ENCODE assay signal across 9 mouse cellular contexts in genomic region chr2:102130198-102130845, GRCm38 (mm10). TPM values are rescaled to one million over a fixed set of nuclear protein-coding genes. Genes with fewer than 3 reads are reported as not detected.
DNase-seq lines count a peak whose midpoint lies in the region; ATAC-seq and TF ChIP-seq lines count a peak whose summit lies in the region.
"Had no signal": no experiment of that assay in that cellular context is flagged by ENCODE, and none has a peak within 500 bp of the region (broad histone marks: within the 10 kb centered on the region; RNA-seq: fewer than 3 reads in every experiment).

No protein-coding gene starts in this region.

- H3K4me3 ChIP-seq in limb, embryonic 13.5 days, result no peak overlapping the region
- H3K4me3 ChIP-seq in limb, embryonic 10.5 days, result no peak overlapping the region
- H3K4me3 ChIP-seq in gastrocnemius, adult 2 months, result no peak overlapping the region
- no peak overlapping the region for H3K4me3 ChIP-seq in forebrain, embryonic 12.5 days (replicated peaks)
- H3K4me3 ChIP-seq in liver, embryonic 11.5 days (ENCODE audit: low read depth, low read length), result no peak overlapping the region
- H3K4me3 ChIP-seq: erythroblast, embryonic 14.5 days had no signal

- no peak overlapping the region for H3K27ac ChIP-seq in limb, embryonic 13.5 days
- H3K27ac ChIP-seq in limb, embryonic 10.5 days, result no peak overlapping the region
- peak overlapping the region; percentile 72 for H3K27ac ChIP-seq in gastrocnemius, adult 2 months
- no peak overlapping the region for H3K27ac ChIP-seq in forebrain, embryonic 12.5 days
- no peak overlapping the region for H3K27ac ChIP-seq in liver, embryonic 11.5 days (ENCODE audit: low read depth, low read length)

- peaks cover 92% of the 10 kb centered on the region for H3K4me1 ChIP-seq in limb, embryonic 13.5 days
- peaks cover 80% of the 10 kb centered on the region for H3K4me1 ChIP-seq in limb, embryonic 10.5 days
- H3K4me1 ChIP-seq in forebrain, embryonic 12.5 days, result peaks cover 49% of the 10 kb centered on the region
- H3K4me1 ChIP-seq in liver, embryonic 11.5 days (replicated peaks; ENCODE audit: control insufficient read depth, insufficient read depth, low read length), result 0 out of 2 replicates have a peak, but pooled peaks cover 6% of the 10 kb centered on the region

- no peak overlapping the region for H3K4me2 ChIP-seq in limb, embryonic 13.5 days (replicated peaks)
- no peak overlapping the region for H3K4me2 ChIP-seq in forebrain, embryonic 12.5 days
- H3K4me2 ChIP-seq in liver, embryonic 11.5 days, result no peak overlapping the region

- no peak for TF ChIP-seq CTCF in gastrocnemius, adult 2 months (IDR thresholded peaks at IDR 0.05)

- H3K9me3 ChIP-seq in limb, embryonic 13.5 days, result no peaks in the 10 kb centered on the region
- H3K9me3 ChIP-seq in limb, embryonic 10.5 days (replicated peaks), result no peaks in the 10 kb centered on the region
- H3K9me3 ChIP-seq in forebrain, embryonic 12.5 days, result no peaks in the 10 kb centered on the region
- H3K9me3 ChIP-seq in liver, embryonic 11.5 days (ENCODE audit: control insufficient read depth, low read length), result no peaks in the 10 kb centered on the region

- H3K9ac ChIP-seq in limb, embryonic 13.5 days, result no peak overlapping the region
- H3K9ac ChIP-seq in forebrain, embryonic 12.5 days, result no peak overlapping the region
- no peak overlapping the region for H3K9ac ChIP-seq in liver, embryonic 11.5 days (ENCODE audit: low read depth, low read length)

- WGBS in limb, embryonic 13.5 days, result 69% methylated on average over 8 of the region's 8 CpGs
- 87% methylated on average over 8 of the region's 8 CpGs for WGBS in limb, embryonic 10.5 days
- WGBS in forebrain, embryonic 12.5 days, result 91% methylated on average over 8 of the region's 8 CpGs
- WGBS in liver, embryonic 11.5 days, result 78% methylated on average over 8 of the region's 8 CpGs

- intact Hi-C loops in gastrocnemius, adult 2 months (cut with DNase I), result no loop called here

- no peak for DNase-seq in limb, embryonic 10.5 days (ENCODE audit: low spot score)
- peak; percentile 60 for DNase-seq in adrenal gland, postnatal 25 days
- peak; percentile 85 for DNase-seq in gastrocnemius, adult 2 months
- DNase-seq in right cerebral cortex, postnatal 10 days (ENCODE audit: low spot score in 2 of 2), result peak; percentile 87 to 90
- no peak for DNase-seq in liver, embryonic 11.5 days (ENCODE audit: low spot score)
- no peak for DNase-seq in kidney, adult 8-10 months

- no peaks in the 10 kb centered on the region for H3K27me3 ChIP-seq in limb, embryonic 13.5 days
- H3K27me3 ChIP-seq in limb, embryonic 10.5 days (ENCODE audit: low read depth, poor library complexity, severe bottlenecking), result no peaks in the 10 kb centered on the region
- no peaks in the 10 kb centered on the region for H3K27me3 ChIP-seq in forebrain, embryonic 12.5 days
- H3K27me3 ChIP-seq in liver, embryonic 11.5 days (replicated peaks; ENCODE audit: control insufficient read depth, insufficient read depth, low read length), result no peaks in the 10 kb centered on the region

- peak; percentile 7; the same call in 1 of the 2 replicates for ATAC-seq in limb, embryonic 13.5 days (ENCODE audit: low FRiP score, low read depth)
- ATAC-seq in forebrain, embryonic 12.5 days (ENCODE audit: low FRiP score), result no peak
- no peak for ATAC-seq in liver, embryonic 11.5 days (replicated peaks; ENCODE audit: low FRiP score)

- no peaks in the 10 kb centered on the region for H3K36me3 ChIP-seq in limb, embryonic 13.5 days
- peaks cover 3% of the 10 kb centered on the region; the same call in 1 of the 2 replicates for H3K36me3 ChIP-seq in limb, embryonic 10.5 days
- H3K36me3 ChIP-seq in forebrain, embryonic 12.5 days (replicated peaks), result no peaks in the 10 kb centered on the region
- H3K36me3 ChIP-seq in liver, embryonic 11.5 days (ENCODE audit: control insufficient read depth, insufficient read depth, low read length), result no peaks in the 10 kb centered on the region

RNA-seq across cellular contexts. Expression of gene Ldlrad3, which starts 55.9 kb away (rescaled TPM):
- polyA plus RNA-seq in limb, embryonic 13.5 days (2015; fragmentation: Nextera tagmentation; extraction: Ambion mirVana), result 63.6 and 71.9 TPM in 2 replicates
- polyA plus RNA-seq in limb, embryonic 10.5 days (2016; fragmentation: Nextera tagmentation; extraction: Ambion mirVana), result 60.3 and 64.1 TPM in 2 replicates
- 8.8 TPM in 2 replicates for total RNA-seq in adrenal gland, postnatal 25 days (2021)
- 1 to 10 TPM; 4.5 to 5.9 TPM for total RNA-seq in gastrocnemius, adult 2 months (2021)
- polyA plus RNA-seq in forebrain, embryonic 12.5 days (2016; fragmentation: Nextera tagmentation; extraction: Ambion mirVana), result 56.7 and 56.8 TPM in 2 replicates
- polyA plus RNA-seq in liver, embryonic 11.5 days (2014; fragmentation: Nextera tagmentation; extraction: Ambion mirVana), result 17.9 TPM in 2 replicates
- polyA plus RNA-seq: erythroblast, embryonic 14.5 days had no signal

Comparison
In these comparisons a context has a peak if more than half of its experiments do, and no peak if none do; other contexts are left out.
1. DNase-seq: peak in adrenal gland, postnatal 25 days (single experiment), gastrocnemius, adult 2 months (single experiment) and right cerebral cortex, postnatal 10 days (2 of 2); none in limb, embryonic 10.5 days (single experiment), liver, embryonic 11.5 days (single experiment) and kidney, adult 8-10 months (0 of 2).